Mouse (Mus musculus): Measurements from ENCODE around the gene Nxpe2. TPM values are rescaled to one million over a fixed set of nuclear protein-coding genes. Genes with fewer than 3 reads are reported as not detected.

Gene Nxpe2
- total RNA-seq (2014; rRNA removed) (0.86 TPM in 1 of 2 replicates, not detected in the other), polyA plus RNA-seq (2015; fragmentation: Nextera tagmentation; extraction: Ambion mirVana) (0.33 and 0.45 TPM in 2 replicates)

DNA sequence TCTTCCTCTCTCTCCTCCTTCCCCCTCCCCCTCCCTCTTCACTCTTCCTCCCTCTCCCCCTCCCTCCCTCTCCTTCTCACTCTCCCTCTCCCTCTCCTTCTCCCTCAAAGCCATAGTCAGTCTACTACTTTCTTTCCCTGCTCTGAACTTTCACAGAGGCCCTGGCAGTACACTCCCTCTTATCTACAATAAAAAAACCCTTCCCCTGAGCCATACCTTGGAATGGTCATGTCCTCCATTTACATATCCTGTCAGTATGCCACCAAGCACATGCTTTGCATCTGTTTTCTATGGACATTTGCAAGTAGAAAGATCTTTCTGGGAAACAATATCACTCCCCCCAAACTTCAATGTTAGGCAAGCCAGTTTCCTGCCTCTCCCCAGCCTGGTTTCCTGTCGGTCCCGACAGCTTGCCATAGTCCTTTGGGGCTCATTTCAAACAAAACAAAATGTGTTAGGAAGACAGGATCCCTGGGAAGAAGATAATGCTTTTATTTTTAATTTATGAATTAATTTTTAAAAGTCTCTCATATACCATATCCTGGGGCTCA is at the start of gene Nxpe2:
Nxpe2 (minus strand) TSS at position 307 of the 551 bp plus-strand sequence.
- 57% methylated on average over 2 of the region's 2 CpGs for WGBS

DNA sequence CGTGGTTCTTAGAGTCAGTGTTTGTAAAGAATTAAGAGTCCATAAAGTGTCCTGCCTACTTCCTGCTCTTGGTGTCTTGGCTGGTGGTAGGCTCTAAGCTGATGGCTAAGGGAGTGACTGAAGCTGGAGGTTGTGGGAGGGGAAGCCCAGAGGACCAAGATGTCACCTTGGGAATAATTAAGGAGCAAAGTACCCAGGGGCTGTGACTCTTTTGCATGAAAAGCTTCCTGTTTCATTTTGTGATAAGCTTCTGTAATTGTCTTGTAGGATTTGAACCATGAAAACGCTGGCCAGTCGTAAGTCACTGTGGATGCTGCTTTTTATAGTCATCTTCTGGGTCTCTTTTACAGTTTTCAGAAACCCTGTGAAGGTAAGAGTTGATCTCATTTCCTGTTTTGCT is 36.7 kb upstream of the Nxpe2 start:
- no peak for TF ChIP-seq CTCF (IDR thresholded peaks at IDR 0.05; ENCODE audit: low read depth)
- Histone ChIP-seq H3K4me2 (ENCODE audit: low read depth, low read length) (no peak overlapping the region), H3K9ac (replicated peaks; ENCODE audit: low read length) (no peak overlapping the region), H3K9me3 (ENCODE audit: low read length) (no peaks in the 10 kb centered on the region), H3K4me1 (ENCODE audit: insufficient read depth, low read length) (no peaks in the 10 kb centered on the region), H3K27ac (no peak overlapping the region), H3K4me3 (ENCODE audit: low read length) (no peak overlapping the region), H3K27me3 (ENCODE audit: insufficient read depth, low read length) (no peaks in the 10 kb centered on the region), H3K36me3 (ENCODE audit: insufficient read depth, low read length) (no peaks in the 10 kb centered on the region)
- DNase-seq (ENCODE audit: low spot score) (no peak), ATAC-seq (no peak)
- 86% methylated on average over 3 of the region's 3 CpGs for whole genome bisulfite sequencing

More for the DNA sequence above, at the start of gene Nxpe2:
- ATAC-seq (no peak), DNase-seq (ENCODE audit: low spot score) (no peak)
- TF ChIP-seq CTCF (IDR thresholded peaks at IDR 0.05; ENCODE audit: low read depth), result no peak
- no peaks in the 10 kb centered on the region for H3K36me3 ChIP-seq (ENCODE audit: insufficient read depth, low read length)
- H3K4me1 ChIP-seq (ENCODE audit: insufficient read depth, low read length), result no peaks in the 10 kb centered on the region
- H3K9ac ChIP-seq (replicated peaks; ENCODE audit: low read length), result no peak within 1 kb of the TSS
- H3K4me3 ChIP-seq (ENCODE audit: low read length), result no peak within 1 kb of the TSS
- H3K27me3 ChIP-seq (ENCODE audit: insufficient read depth, low read length), result no peaks in the 10 kb centered on the region
- H3K9me3 ChIP-seq (ENCODE audit: low read length), result no peaks in the 10 kb centered on the region
- H3K27ac ChIP-seq, result no peak within 1 kb of the TSS
- no peak within 1 kb of the TSS for H3K4me2 ChIP-seq (ENCODE audit: low read depth, low read length)

GRCm38 (mm10) chr9:48388451-48388850 is 35.2 kb upstream of the Nxpe2 start:
- Histone ChIP-seq H3K36me3 (ENCODE audit: insufficient read depth, low read length) (no peaks in the 10 kb centered on the region), H3K4me1 (ENCODE audit: insufficient read depth, low read length) (no peaks in the 10 kb centered on the region), H3K27me3 (ENCODE audit: insufficient read depth, low read length) (no peaks in the 10 kb centered on the region), H3K9ac (replicated peaks; ENCODE audit: low read length) (no peak overlapping the region), H3K27ac (no peak overlapping the region), H3K9me3 (ENCODE audit: low read length) (no peaks in the 10 kb centered on the region), H3K4me3 (ENCODE audit: low read length) (no peak overlapping the region), H3K4me2 (ENCODE audit: low read depth, low read length) (no peak overlapping the region)
- TF ChIP-seq CTCF (IDR thresholded peaks at IDR 0.05; ENCODE audit: low read depth), result no peak
- ATAC-seq (no peak), DNase-seq (ENCODE audit: low spot score) (no peak)
- WGBS, result 75% methylated on average over 4 of the region's 4 CpGs

DNA sequence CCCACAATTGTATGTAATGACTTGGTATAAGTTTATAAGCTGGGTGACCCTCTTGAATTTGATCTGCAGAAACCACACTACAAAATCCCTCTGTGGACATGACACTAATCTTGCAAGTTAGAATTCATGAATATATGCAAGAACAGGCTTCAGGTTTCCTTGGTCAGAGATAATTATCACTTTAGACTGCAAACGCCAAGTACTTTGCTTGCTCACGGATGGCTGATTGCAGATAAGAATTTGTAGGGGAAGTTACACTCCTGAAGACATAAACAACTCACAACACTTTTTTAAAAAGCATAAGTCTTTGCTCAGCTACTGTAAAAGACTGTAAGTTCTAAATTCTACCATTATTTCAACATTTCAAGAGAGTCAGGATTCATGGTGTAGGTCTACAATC is 21.1 kb upstream of the Nxpe2 start:
- no peak overlapping the region for H3K9ac ChIP-seq (replicated peaks; ENCODE audit: low read length)
- no peaks in the 10 kb centered on the region for H3K27me3 ChIP-seq (ENCODE audit: insufficient read depth, low read length)
- no peak for TF ChIP-seq CTCF (IDR thresholded peaks at IDR 0.05; ENCODE audit: low read depth)
- ATAC-seq (no peak), DNase-seq (ENCODE audit: low spot score) (no peak)
- H3K9me3 ChIP-seq (ENCODE audit: low read length), result no peaks in the 10 kb centered on the region
- no peaks in the 10 kb centered on the region for H3K4me1 ChIP-seq (ENCODE audit: insufficient read depth, low read length)
- H3K4me3 ChIP-seq (ENCODE audit: low read length), result no peak overlapping the region
- no peak overlapping the region for H3K4me2 ChIP-seq (ENCODE audit: low read depth, low read length)
- no peaks in the 10 kb centered on the region for H3K36me3 ChIP-seq (ENCODE audit: insufficient read depth, low read length)
- H3K27ac ChIP-seq, result no peak overlapping the region
- 87% methylated on average over 2 of the region's 2 CpGs for WGBS

GRCm38 (mm10) chr9:48373232-48373878 is 20.1 kb upstream of the Nxpe2 start:
- no peak overlapping the region for H3K9ac ChIP-seq (replicated peaks; ENCODE audit: low read length)
- ATAC-seq, result no peak
- no peaks in the 10 kb centered on the region for H3K9me3 ChIP-seq (ENCODE audit: low read length)
- H3K4me3 ChIP-seq (ENCODE audit: low read length), result no peak overlapping the region
- no peaks in the 10 kb centered on the region for H3K4me1 ChIP-seq (ENCODE audit: insufficient read depth, low read length)
- 75% methylated on average over 4 of the region's 4 CpGs for WGBS
- H3K27ac ChIP-seq, result no peak overlapping the region
- no peaks in the 10 kb centered on the region for H3K36me3 ChIP-seq (ENCODE audit: insufficient read depth, low read length)
- no peaks in the 10 kb centered on the region for H3K27me3 ChIP-seq (ENCODE audit: insufficient read depth, low read length)
- no peak for DNase-seq (ENCODE audit: low spot score)
- H3K4me2 ChIP-seq (ENCODE audit: low read depth, low read length), result no peak overlapping the region
- TF ChIP-seq CTCF (IDR thresholded peaks at IDR 0.05; ENCODE audit: low read depth), result no peak

DNA sequence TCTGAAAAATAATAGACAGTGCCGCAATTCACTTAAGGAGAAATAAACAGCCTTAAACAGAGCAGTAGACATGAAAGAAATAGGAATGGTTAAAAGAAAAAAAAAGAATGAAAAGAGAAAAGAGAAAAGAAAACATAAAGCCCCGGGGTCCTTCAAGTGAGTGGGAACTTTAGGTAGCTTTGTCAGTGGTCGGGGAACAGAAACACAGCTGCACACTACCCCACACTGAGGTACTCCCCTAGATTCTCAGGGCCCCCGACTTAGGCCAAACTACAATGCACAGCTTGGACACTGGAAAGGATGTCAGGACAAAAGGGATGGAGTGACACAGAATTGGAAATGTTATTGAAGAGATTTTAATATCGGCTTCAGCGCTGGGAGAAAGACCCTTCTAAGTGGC is 9.5 kb upstream of the Nxpe2 start:
- H3K9ac ChIP-seq (replicated peaks; ENCODE audit: low read length), result no peak overlapping the region
- H3K27me3 ChIP-seq (ENCODE audit: insufficient read depth, low read length), result no peaks in the 10 kb centered on the region
- no peak for TF ChIP-seq CTCF (IDR thresholded peaks at IDR 0.05; ENCODE audit: low read depth)
- ATAC-seq, result no peak
- H3K4me3 ChIP-seq (ENCODE audit: low read length), result no peak overlapping the region
- H3K36me3 ChIP-seq (ENCODE audit: insufficient read depth, low read length), result no peaks in the 10 kb centered on the region
- H3K4me1 ChIP-seq (ENCODE audit: insufficient read depth, low read length), result no peaks in the 10 kb centered on the region
- 83% methylated on average over 6 of the region's 6 CpGs for WGBS
- no peak overlapping the region for H3K27ac ChIP-seq
- no peak for DNase-seq (ENCODE audit: low spot score)
- no peak overlapping the region for H3K4me2 ChIP-seq (ENCODE audit: low read depth, low read length)
- no peaks in the 10 kb centered on the region for H3K9me3 ChIP-seq (ENCODE audit: low read length)

Data from hindbrain, postnatal 0 days (tissue).